8 mouse cellular contexts compared by ENCODE assay signal in the genomic region with DNA sequence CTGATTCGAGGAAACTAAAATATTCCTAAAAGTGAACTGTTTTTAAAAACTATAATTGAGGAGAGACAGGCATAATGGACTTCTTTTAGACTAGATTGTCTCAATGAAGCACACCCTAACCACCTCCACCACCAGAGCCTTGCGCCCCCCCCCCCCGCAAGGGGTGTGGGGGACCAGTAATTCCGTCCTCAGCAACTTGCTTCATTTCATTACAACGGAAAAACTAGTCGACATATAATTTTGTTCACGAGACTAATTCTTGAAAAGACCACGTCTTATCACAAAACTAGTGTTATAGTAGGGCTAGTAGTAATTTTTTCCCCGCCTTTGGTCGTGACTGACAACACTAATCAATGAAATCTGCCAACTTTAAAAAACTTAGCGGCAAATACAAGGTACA. TPM values are rescaled to one million over a fixed set of nuclear protein-coding genes. Genes with fewer than 3 reads are reported as not detected.
DNase-seq lines count a peak whose midpoint lies in the region; ATAC-seq and TF ChIP-seq lines count a peak whose summit lies in the region.

No protein-coding gene starts in this region.

- peak overlapping the region; percentile 73 for H3K4me3 ChIP-seq in kidney, embryonic 16.5 days (ENCODE audit: low read length)
- H3K4me3 ChIP-seq in bone marrow macrophage, adult 2 months (ENCODE audit: insufficient read depth, low read length): peak overlapping the region; percentile 93

- WGBS in kidney, embryonic 16.5 days: under 1% methylated on average over 11 of the region's 11 CpGs

- H3K36me3 ChIP-seq in kidney, embryonic 16.5 days (ENCODE audit: insufficient read depth, low read length): peaks cover 24% of the 10 kb centered on the region

- peaks cover 13% of the 10 kb centered on the region for H3K4me1 ChIP-seq in kidney, embryonic 16.5 days (ENCODE audit: insufficient read depth, low read length)
- peaks cover 5% of the 10 kb centered on the region for H3K4me1 ChIP-seq in bone marrow macrophage, adult 2 months (ENCODE audit: control insufficient read depth, insufficient read depth, low read length)

- H3K27me3 ChIP-seq in kidney, embryonic 16.5 days (ENCODE audit: insufficient read depth, low read length): no peaks in the 10 kb centered on the region

- no peak for TF ChIP-seq CTCF in bone marrow macrophage, adult 2 months (IDR thresholded peaks at IDR 0.05; ENCODE audit: low read depth, low read length)

- no peak for TF ChIP-seq POLR2A in bone marrow macrophage, adult 2 months (IDR thresholded peaks at IDR 0.05; ENCODE audit: borderline replicate concordance, low read depth, low read length)

- H3K9ac ChIP-seq in kidney, embryonic 16.5 days (replicated peaks; ENCODE audit: low read length): peak overlapping the region; percentile 100

- no peak overlapping the region; the same call in 1 of the 2 replicates for H3K27ac ChIP-seq in kidney, embryonic 16.5 days (ENCODE audit: low read length)
- H3K27ac ChIP-seq in bone marrow macrophage, adult 2 months (ENCODE audit: insufficient read depth, low read depth, low read length): peak overlapping the region; percentile 74; the same call in 1 of the 2 replicates

- no peaks in the 10 kb centered on the region for H3K9me3 ChIP-seq in kidney, embryonic 16.5 days (ENCODE audit: low read length)

- DNase-seq in kidney, postnatal 4 days: no peak
- peak; percentile 56 for DNase-seq in induced T-regulatory cell, adult 2 months (ENCODE audit: low read depth)
- peak; percentile 30 for DNase-seq in neural tube, embryonic 10.5 days (ENCODE audit: extremely low spot score, low spot score)
- no peak for DNase-seq in adrenal gland, postnatal 36 days
- DNase-seq in kidney, adult 18-20 months: no peak

- ATAC-seq in kidney, embryonic 16.5 days (ENCODE audit: low FRiP score, low TSS enrichment): no peak
- no peak for ATAC-seq in monocyte, adult 5-6 weeks (replicated peaks; ENCODE audit: insufficient number of reproducible peaks, low FRiP score, low TSS enrichment, poor library complexity, severe bottlenecking)

- H3K4me2 ChIP-seq in kidney, embryonic 16.5 days (replicated peaks; ENCODE audit: low read depth, low read length): peak overlapping the region; percentile 85

RNA-seq across cellular contexts. Expression of a gene that starts 1.5 kb away (rescaled TPM):
- 23.2 and 25.7 TPM in 2 replicates for polyA plus RNA-seq in kidney, embryonic 16.5 days (2015; fragmentation: Nextera tagmentation; extraction: Ambion mirVana)
- polyA plus RNA-seq in bone marrow macrophage, adult 2 months (2012; ENCODE audit: insufficient read depth, insufficient read length, missing spikeins): 25.1 and 25.4 TPM in 2 replicates
- total RNA-seq in adrenal gland, postnatal 36 days (2021): 10 to 100 TPM; 18.1 to 21.9 TPM
- total RNA-seq in monocyte, adult 5-6 weeks (2017): 24.3 to 29.6 TPM (median 27.1 TPM) in 3 replicates

RNA-seq across cellular contexts. Expression of a gene that starts 2.6 kb away (rescaled TPM):
- 1,654 and 1,686 TPM in 2 replicates for polyA plus RNA-seq in kidney, embryonic 16.5 days (2015; fragmentation: Nextera tagmentation; extraction: Ambion mirVana)
- polyA plus RNA-seq in bone marrow macrophage, adult 2 months (2012; ENCODE audit: insufficient read depth, insufficient read length, missing spikeins): 846 and 879 TPM in 2 replicates
- total RNA-seq in adrenal gland, postnatal 36 days (2021): 100 to 1,000 TPM; 878 to 908 TPM
- 1,699 to 1,884 TPM (median 1,722 TPM) in 3 replicates for total RNA-seq in monocyte, adult 5-6 weeks (2017)

RNA-seq across cellular contexts. Expression of a gene that starts 15.6 kb away (rescaled TPM):
- 29.3 and 31.0 TPM in 2 replicates for polyA plus RNA-seq in kidney, embryonic 16.5 days (2015; fragmentation: Nextera tagmentation; extraction: Ambion mirVana)
- 19.7 and 20.6 TPM in 2 replicates for polyA plus RNA-seq in bone marrow macrophage, adult 2 months (2012; ENCODE audit: insufficient read depth, insufficient read length, missing spikeins)
- 10 to 100 TPM; 27.2 to 31.5 TPM for total RNA-seq in adrenal gland, postnatal 36 days (2021)
- total RNA-seq in monocyte, adult 5-6 weeks (2017): 16.4 to 20.7 TPM (median 20.3 TPM) in 3 replicates

RNA-seq across cellular contexts. Expression of a gene that starts 41.7 kb away (rescaled TPM):
- 0.71 and 0.84 TPM in 2 replicates for polyA plus RNA-seq in kidney, embryonic 16.5 days (2015; fragmentation: Nextera tagmentation; extraction: Ambion mirVana)
- not detected in 2 replicates for polyA plus RNA-seq in bone marrow macrophage, adult 2 months (2012; ENCODE audit: insufficient read depth, insufficient read length, missing spikeins)
- total RNA-seq in adrenal gland, postnatal 36 days (2021): under 1 TPM; 0.59 to 0.70 TPM
- total RNA-seq in monocyte, adult 5-6 weeks (2017): 0.29 TPM in 1 of 3 replicates, not detected in the others

Comparison
In these comparisons a context has a peak if more than half of its experiments do, and no peak if none do; other contexts are left out.
1. DNase-seq: peak in induced T-regulatory cell, adult 2 months (single experiment) and neural tube, embryonic 10.5 days (single experiment); none in kidney, postnatal 4 days (0 of 2), adrenal gland, postnatal 36 days (0 of 2) and kidney, adult 18-20 months (single experiment).